Mouse (Mus musculus) ovary, postnatal 14 days (tissue): ENCODE data around the gene Mios.

ENCODE experiments used
- DNase-seq: peaks from one replicate; pipeline ENCODE4 v3.0.0; 2022; ENCODE audit warnings: low spot score

The Mios gene

GRCm38 (mm10) chr6:8209047-8209865, at the start of gene Mios:
Gene Mios (plus strand): TSS chr6:8209222.
- peak; percentile 70 for DNase-seq

- no peak for DNase-seq
Measured at GRCm38 (mm10) chr6:8160001-8160400, 49.0 kb upstream of the Mios start.

GRCm38 (mm10) chr6:8164741-8165140, 44.3 kb upstream of the Mios start:
- no peak for DNase-seq

GRCm38 (mm10) chr6:8172101-8172500, 36.9 kb upstream of the Mios start:
- no peak for DNase-seq

- no peak for DNase-seq
Measured at GRCm38 (mm10) chr6:8174062-8174461, 35.0 kb upstream of the Mios start.

GRCm38 (mm10) chr6:8175346-8175745, 33.7 kb upstream of the Mios start:
- DNase-seq, result no peak

- no peak for DNase-seq
Measured at GRCm38 (mm10) chr6:8176116-8176515, 32.9 kb upstream of the Mios start.

- DNase-seq, result no peak
Measured at GRCm38 (mm10) chr6:8178397-8178941, 30.6 kb upstream of the Mios start.

GRCm38 (mm10) chr6:8188599-8189233, 20.3 kb upstream of the Mios start:
- DNase-seq, result no peak

- DNase-seq, result no peak
Measured at GRCm38 (mm10) chr6:8189917-8190316, 19.1 kb upstream of the Mios start.

- DNase-seq, result no peak
Measured at GRCm38 (mm10) chr6:8192517-8192916, 16.5 kb upstream of the Mios start, which contains the start of gene Col28a1. Gene Col28a1 (minus strand): TSS chr6:8192617.

GRCm38 (mm10) chr6:8209866-8210186, 804 bp downstream of the Mios start:
- no peak for DNase-seq

- no peak for DNase-seq
Measured at GRCm38 (mm10) chr6:8210661-8211060, 1.6 kb downstream of the Mios start.

GRCm38 (mm10) chr6:8227035-8227434, 18.0 kb downstream of the Mios start:
- no peak for DNase-seq

GRCm38 (mm10) chr6:8228596-8228995, 19.6 kb downstream of the Mios start:
- DNase-seq, result no peak

- DNase-seq, result no peak
Measured at GRCm38 (mm10) chr6:8258316-8258715, 49.3 kb downstream of the Mios start.

- peak; percentile 93 for DNase-seq
Measured at GRCm38 (mm10) chr6:8259004-8259666, 50.1 kb downstream of the Mios start, which contains the start of the genes Rpa3, Umad1 and Gm45062. Gene Rpa3 (minus strand): TSS chr6:8259173. Gene Umad1 (plus strand): TSS chr6:8259288. Gene Gm45062 (plus strand): TSS chr6:8259450.

GRCm38 (mm10) chr6:8259667-8260044, 50.6 kb downstream of the Mios start:
- no peak for DNase-seq

- no peak for DNase-seq
Measured at GRCm38 (mm10) chr6:8271047-8271446, 62.0 kb downstream of the Mios start.

- DNase-seq, result peak; percentile 34
Measured at GRCm38 (mm10) chr6:8274387-8275054, 65.5 kb downstream of the Mios start.

GRCm38 (mm10) chr6:8275098-8275497, 66.1 kb downstream of the Mios start:
- DNase-seq, result peak; percentile 40

- no peak for DNase-seq
Measured at GRCm38 (mm10) chr6:8276431-8276830, 67.4 kb downstream of the Mios start.
